Mouse (Mus musculus) lung, postnatal 10 days (tissue): ENCODE data around the gene Rarg.

Experiments
- DNase-seq: peaks from one replicate; pipeline ENCODE4 v3.0.0; 2021

Gene Rarg

GRCm38 (mm10) chr15:102257202-102258075, at the start of gene Rarg:
Rarg (minus strand) TSS chr15:102257517.
- peak; percentile 79 for DNase-seq

- peak; percentile 76 for DNase-seq
Observed at GRCm38 (mm10) chr15:102302542-102302941, 45.2 kb upstream of the Rarg start.

GRCm38 (mm10) chr15:102296368-102297006, 39.2 kb upstream of the Rarg start:
- no peak for DNase-seq

- DNase-seq = peak; percentile 97
Observed at GRCm38 (mm10) chr15:102295633-102296367, 38.5 kb upstream of the Rarg start, which contains the start of gene Espl1. Espl1 (plus strand) TSS chr15:102296266.

- peak; percentile 73 for DNase-seq
Observed at GRCm38 (mm10) chr15:102287395-102287794, 30.1 kb upstream of the Rarg start.

GRCm38 (mm10) chr15:102283648-102284047, 26.3 kb upstream of the Rarg start:
- DNase-seq = no peak

- no peak for DNase-seq
Observed at GRCm38 (mm10) chr15:102282463-102283292, 25.4 kb upstream of the Rarg start.

GRCm38 (mm10) chr15:102280623-102281022, 23.3 kb upstream of the Rarg start:
- no peak for DNase-seq

- no peak for DNase-seq
Observed at GRCm38 (mm10) chr15:102279783-102280520, 22.6 kb upstream of the Rarg start.

- DNase-seq = peak; percentile 88
Observed at GRCm38 (mm10) chr15:102279092-102279782, 21.9 kb upstream of the Rarg start, which contains the start of gene Mfsd5. Mfsd5 (plus strand) TSS chr15:102279454.

GRCm38 (mm10) chr15:102278726-102279091, 21.4 kb upstream of the Rarg start:
- DNase-seq = no peak

- no peak for DNase-seq
Observed at GRCm38 (mm10) chr15:102273982-102274716, 16.8 kb upstream of the Rarg start.

GRCm38 (mm10) chr15:102271441-102271840, 14.1 kb upstream of the Rarg start:
- peak; percentile 57 for DNase-seq

- DNase-seq = no peak
Observed at GRCm38 (mm10) chr15:102270274-102270960, 13.1 kb upstream of the Rarg start, which contains the start of gene Gm9918. Gm9918 (plus strand) TSS chr15:102270563.

- no peak for DNase-seq
Observed at GRCm38 (mm10) chr15:102265548-102265947, 8.2 kb upstream of the Rarg start.

- DNase-seq = no peak
Observed at GRCm38 (mm10) chr15:102263037-102263436, 5.7 kb upstream of the Rarg start.

- no peak for DNase-seq
Observed at GRCm38 (mm10) chr15:102262582-102262981, 5.3 kb upstream of the Rarg start.

- no peak for DNase-seq
Observed at GRCm38 (mm10) chr15:102258581-102259253, 1.4 kb upstream of the Rarg start.

GRCm38 (mm10) chr15:102258076-102258470, 756 bp upstream of the Rarg start:
- peak; percentile 85 for DNase-seq
